Mouse (Mus musculus) liver, embryonic 13.5 days (tissue): Measurements from ENCODE around the gene Mrpl2. TPM values are rescaled to one million over a fixed set of nuclear protein-coding genes. Genes with fewer than 3 reads are reported as not detected.
A peak's percentile ranks its signal among the peaks of the same experiment; 100 is the strongest.

Experiments used
- ATAC-seq: fragments of 200-750 bp; cut with Nextera tagmentation; 2 replicates; pipeline ENCODE4 v1.8.0; 2017; ENCODE audit warnings: low read depth, mild to moderate bottlenecking, moderate number of reproducible peaks, moderate library complexity
- DNase-seq: peaks from one replicate; pipeline ENCODE4 v3.0.0; 2022
- H3K27ac ChIP-seq: fragments of 300-500 bp; sonication (generic); 2 replicates; pipeline ENCODE4 v1.5.1; 2015; ENCODE audit warnings: moderate library complexity, mild to moderate bottlenecking, inconsistent platforms
- H3K27me3 ChIP-seq: fragments of 300-500 bp; sonication (generic); 2 replicates; pipeline ENCODE4 v1.6.1; 2015; ENCODE audit warnings: mild to moderate bottlenecking, inconsistent platforms
- H3K36me3 ChIP-seq: fragments of 300-500 bp; sonication (generic); 2 replicates; pipeline ENCODE4 v1.6.1; 2015; ENCODE audit warnings: mild to moderate bottlenecking, inconsistent platforms
- H3K4me1 ChIP-seq: fragments of 300-500 bp; sonication (generic); replicated peaks from 2 replicates; pipeline ENCODE4 v1.6.1; 2015; ENCODE audit warnings: inconsistent platforms
- H3K4me2 ChIP-seq: fragments of 300-500 bp; sonication (generic); 2 replicates; pipeline ENCODE4 v1.6.1; 2015; ENCODE audit warnings: inconsistent platforms, mild to moderate bottlenecking, moderate library complexity
- H3K4me3 ChIP-seq: fragments of 300-500 bp; sonication (generic); replicated peaks from 2 replicates; pipeline ENCODE4 v1.5.1; 2015; ENCODE audit warnings: mild to moderate bottlenecking, inconsistent platforms
- H3K9ac ChIP-seq: fragments of 300-500 bp; sonication (generic); 2 replicates; pipeline ENCODE4 v1.6.1; 2015; ENCODE audit warnings: mild to moderate bottlenecking, inconsistent platforms
- H3K9me3 ChIP-seq: fragments of 300-500 bp; sonication (generic); replicated peaks from 2 replicates; pipeline ENCODE4 v1.6.1; 2016; ENCODE audit warnings: inconsistent platforms
- WGBS: fragments of 180-500 bp; shearing (Covaris S2); methylation state at CpG from one replicate; pipeline ENCODE4 v1.1.7; 2015; ENCODE audit not compliant: insufficient replicate concordance; 5-methylcytosine and 5-hydroxymethylcytosine counted together
- polyA plus RNA-seq: library from polyadenylated mRNA; unstranded; fragments of >200 nt; fragmentation: Nextera tagmentation; extraction: Ambion mirVana; gene quantifications from 2 replicates; pipeline ENCODE4 v1.2.1, GENCODE M21; 2015

Gene Mrpl2
- polyA plus RNA-seq, 1 experiment from 2014 or later: 97.5 TPM

- H3K4me2 ChIP-seq: peak overlapping the region; percentile 70
- H3K27ac ChIP-seq: no peak overlapping the region
- no peak for DNase-seq
These were observed 17.6 kb upstream of the Mrpl2 start for GRCm38 (mm10) chr17:46628471-46628790.

GRCm38 (mm10) chr17:46628791-46629684, 17.0 kb upstream of the Mrpl2 start, which contains the start of gene Ptk7:
TSS of gene Ptk7 (minus strand) at chr17:46629504.
- Histone ChIP-seq H3K9ac (peak within 1 kb of the TSS; percentile 70), H3K9me3 (no peaks in the 10 kb centered on the region), H3K27ac (peak within 1 kb of the TSS; percentile 50; the same call in 1 of the 2 replicates), H3K4me1 (peaks cover 32% of the 10 kb centered on the region), H3K4me2 (peak within 1 kb of the TSS; percentile 70), H3K4me3 (peak within 1 kb of the TSS; percentile 64), H3K36me3 (no peaks in the 10 kb centered on the region), H3K27me3 (peaks cover 58% of the 10 kb centered on the region)
- DNase-seq (no peak), ATAC-seq (peak; percentile 34; the same call in 1 of the 2 replicates)
- WGBS: under 1% methylated on average over 63 of the region's 90 CpGs

More at GRCm38 (mm10) chr17:46628471-46628790, 17.6 kb upstream of the Mrpl2 start:
- H3K4me1 ChIP-seq: peaks cover 36% of the 10 kb centered on the region
- ATAC-seq: 0 out of 2 replicates have a peak, but pooled peaks have one; percentile 11
- no peaks in the 10 kb centered on the region for H3K9me3 ChIP-seq
- WGBS: 1% methylated on average over 13 of the region's 13 CpGs
- peak overlapping the region; percentile 64 for H3K4me3 ChIP-seq
- H3K27me3 ChIP-seq: peaks cover 59% of the 10 kb centered on the region
- H3K36me3 ChIP-seq: no peaks in the 10 kb centered on the region
- peak overlapping the region; percentile 70 for H3K9ac ChIP-seq

DNA sequence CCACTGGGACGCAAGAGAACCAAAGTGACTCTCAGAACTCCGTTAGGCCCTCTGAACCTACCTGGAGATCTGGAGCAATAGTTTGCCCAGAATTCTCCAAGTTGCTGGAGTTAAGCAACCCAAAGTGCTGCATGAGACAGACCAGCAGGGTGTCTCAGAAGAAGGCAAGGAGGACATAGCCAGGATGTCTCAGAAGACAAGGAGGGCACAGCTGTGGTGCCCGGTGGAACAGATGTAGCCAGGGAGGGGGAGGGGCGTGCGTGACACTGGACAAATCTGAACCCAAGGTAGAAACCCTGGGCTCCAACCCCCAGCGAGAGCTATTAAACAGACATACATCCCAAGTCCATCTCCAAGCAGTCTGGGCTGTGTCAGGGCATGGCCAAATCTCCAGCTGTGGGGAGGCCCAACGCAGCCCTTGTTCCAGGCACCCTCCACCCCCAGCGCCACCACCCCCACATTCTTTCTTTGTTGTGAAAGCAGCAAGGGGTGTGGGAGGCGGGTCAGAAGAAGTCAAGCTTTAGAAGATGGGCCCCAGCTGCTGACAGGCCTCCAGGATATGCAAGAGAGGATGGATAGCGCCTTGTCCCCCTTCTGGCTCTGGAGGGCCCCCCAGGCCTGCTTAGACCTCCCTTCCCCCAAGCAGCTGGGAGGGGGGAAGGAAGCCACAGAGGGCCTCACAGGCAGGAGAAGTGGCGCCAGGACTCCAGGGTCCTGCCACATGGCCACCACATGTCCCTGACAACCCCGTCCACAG, 16.2 kb upstream of the Mrpl2 start:
- H3K27ac ChIP-seq: 0 out of 2 replicates have a peak overlapping the region, but pooled peaks have one; percentile 37
- 14% methylated on average over 12 of the region's 12 CpGs for WGBS
- H3K4me3 ChIP-seq: peak overlapping the region; percentile 64
- H3K4me2 ChIP-seq: peak overlapping the region; percentile 70
- H3K9me3 ChIP-seq: no peaks in the 10 kb centered on the region
- ATAC-seq: peak; percentile 23; the same call in 1 of the 2 replicates
- H3K27me3 ChIP-seq: peaks cover 53% of the 10 kb centered on the region
- H3K9ac ChIP-seq: 0 out of 2 replicates have a peak overlapping the region, but pooled peaks have one; percentile 70
- peaks cover 27% of the 10 kb centered on the region for H3K4me1 ChIP-seq
- DNase-seq: no peak
- no peaks in the 10 kb centered on the region for H3K36me3 ChIP-seq

GRCm38 (mm10) chr17:46636831-46637523, 9.1 kb upstream of the Mrpl2 start:
- 22% methylated on average over 15 of the region's 15 CpGs for WGBS
- H3K4me1 ChIP-seq: peaks cover 8% of the 10 kb centered on the region; the same call in 1 of the 2 replicates
- H3K9me3 ChIP-seq: no peaks in the 10 kb centered on the region
- H3K27ac ChIP-seq: no peak overlapping the region
- H3K27me3 ChIP-seq: no peaks in the 10 kb centered on the region
- DNase-seq (no peak), ATAC-seq (no peak)
- peak overlapping the region; percentile 17 for H3K4me2 ChIP-seq
- no peak overlapping the region for H3K4me3 ChIP-seq
- no peaks in the 10 kb centered on the region for H3K36me3 ChIP-seq
- H3K9ac ChIP-seq: no peak overlapping the region

- H3K9ac ChIP-seq: no peak overlapping the region
- DNase-seq (no peak), ATAC-seq (no peak)
- H3K4me3 ChIP-seq: no peak overlapping the region
- no peaks in the 10 kb centered on the region for H3K9me3 ChIP-seq
- peaks cover 18% of the 10 kb centered on the region for H3K4me1 ChIP-seq
- 43% methylated on average over 9 of the region's 9 CpGs for WGBS
- H3K4me2 ChIP-seq: no peak overlapping the region
- no peak overlapping the region for H3K27ac ChIP-seq
- H3K36me3 ChIP-seq: no peaks in the 10 kb centered on the region
- H3K27me3 ChIP-seq: no peaks in the 10 kb centered on the region
These were observed 6.1 kb upstream of the Mrpl2 start for GRCm38 (mm10) chr17:46639929-46640328.

GRCm38 (mm10) chr17:46642060-46642459, 4.0 kb upstream of the Mrpl2 start:
- no peak for DNase-seq
- H3K27me3 ChIP-seq: no peaks in the 10 kb centered on the region
- H3K27ac ChIP-seq: no peak overlapping the region
- no peaks in the 10 kb centered on the region for H3K9me3 ChIP-seq
- peaks cover 28% of the 10 kb centered on the region for H3K4me1 ChIP-seq
- no peak overlapping the region for H3K4me3 ChIP-seq
- H3K4me2 ChIP-seq: no peak overlapping the region
- WGBS: 82% methylated on average over 17 of the region's 17 CpGs
- no peak overlapping the region for H3K9ac ChIP-seq
- no peak for ATAC-seq
- H3K36me3 ChIP-seq: no peaks in the 10 kb centered on the region

GRCm38 (mm10) chr17:46644152-46644805, 1.8 kb upstream of the Mrpl2 start:
- Histone ChIP-seq H3K4me2 (peak overlapping the region; percentile 97), H3K36me3 (peaks cover 15% of the 10 kb centered on the region), H3K27ac (no peak overlapping the region), H3K9ac (no peak overlapping the region), H3K27me3 (no peaks in the 10 kb centered on the region), H3K4me3 (peak overlapping the region; percentile 81), H3K4me1 (peaks cover 34% of the 10 kb centered on the region), H3K9me3 (no peaks in the 10 kb centered on the region)
- 77% methylated on average over 12 of the region's 12 CpGs for WGBS
- DNase-seq (no peak), ATAC-seq (no peak)

GRCm38 (mm10) chr17:46644916-46645475, 1.0 kb upstream of the Mrpl2 start:
- Histone ChIP-seq H3K36me3 (peaks cover 18% of the 10 kb centered on the region), H3K27ac (peak overlapping the region; percentile 71), H3K27me3 (no peaks in the 10 kb centered on the region), H3K9ac (peak overlapping the region; percentile 78), H3K4me1 (peaks cover 36% of the 10 kb centered on the region), H3K9me3 (no peaks in the 10 kb centered on the region), H3K4me2 (peak overlapping the region; percentile 97), H3K4me3 (peak overlapping the region; percentile 81)
- 11% methylated on average over 9 of the region's 11 CpGs for WGBS
- peak; percentile 46 for DNase-seq
- peak; percentile 35 for ATAC-seq

GRCm38 (mm10) chr17:46646322-46646662, 263 bp downstream of the Mrpl2 start:
- Histone ChIP-seq H3K27ac (peak overlapping the region; percentile 74), H3K4me3 (peak overlapping the region; percentile 81), H3K9me3 (no peaks in the 10 kb centered on the region), H3K4me2 (peak overlapping the region; percentile 97), H3K9ac (peak overlapping the region; percentile 80), H3K27me3 (no peaks in the 10 kb centered on the region), H3K4me1 (peaks cover 48% of the 10 kb centered on the region), H3K36me3 (peaks cover 18% of the 10 kb centered on the region)
- no peak for DNase-seq
- ATAC-seq: peak; percentile 24; the same call in 1 of the 2 replicates
- WGBS: under 1% methylated on average over 19 of the region's 19 CpGs

DNA sequence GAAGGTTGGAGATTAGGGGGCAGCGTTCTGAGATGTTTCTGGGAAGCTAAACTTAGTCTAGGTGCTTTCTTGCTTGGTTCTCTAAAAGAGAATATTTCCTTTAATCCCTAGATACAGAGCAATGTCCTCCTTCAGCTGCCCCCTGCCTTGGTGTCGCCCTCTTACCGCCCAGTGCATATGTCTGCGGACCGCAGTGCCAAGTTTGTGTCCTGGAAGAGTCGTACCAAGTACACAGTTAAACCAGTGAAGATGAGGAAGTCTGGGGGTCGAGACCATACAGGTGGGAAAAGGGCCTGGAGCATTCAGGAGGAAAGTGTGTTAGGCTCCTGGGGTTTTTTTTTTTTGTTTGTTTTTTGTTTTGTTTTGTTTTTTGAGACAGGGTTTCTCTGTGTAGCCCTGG, 1.2 kb downstream of the Mrpl2 start:
- Histone ChIP-seq H3K36me3 (peaks cover 19% of the 10 kb centered on the region), H3K4me3 (peak overlapping the region; percentile 81), H3K9me3 (no peaks in the 10 kb centered on the region), H3K27me3 (no peaks in the 10 kb centered on the region), H3K4me2 (peak overlapping the region; percentile 97), H3K4me1 (peaks cover 57% of the 10 kb centered on the region), H3K9ac (peak overlapping the region; percentile 80), H3K27ac (no peak overlapping the region)
- ATAC-seq (no peak), DNase-seq (no peak)
- 82% methylated on average over 7 of the region's 7 CpGs for WGBS
